Mouse (Mus musculus) thymus, postnatal 36 days (tissue): ENCODE results near the gene 4922502D21Rik.
"Not testable (repeated sequence)": the region's sequence is repeated elsewhere in the genome, so short reads cannot be mapped to it uniquely, and the experiment has no call there.

Source experiments
- DNase-seq, 2 experiments: peaks; one replicate each; pipeline ENCODE4 v3.0.0; 2022; ENCODE audit warnings: mixed read lengths in 2 of 2

Gene 4922502D21Rik

DNA sequence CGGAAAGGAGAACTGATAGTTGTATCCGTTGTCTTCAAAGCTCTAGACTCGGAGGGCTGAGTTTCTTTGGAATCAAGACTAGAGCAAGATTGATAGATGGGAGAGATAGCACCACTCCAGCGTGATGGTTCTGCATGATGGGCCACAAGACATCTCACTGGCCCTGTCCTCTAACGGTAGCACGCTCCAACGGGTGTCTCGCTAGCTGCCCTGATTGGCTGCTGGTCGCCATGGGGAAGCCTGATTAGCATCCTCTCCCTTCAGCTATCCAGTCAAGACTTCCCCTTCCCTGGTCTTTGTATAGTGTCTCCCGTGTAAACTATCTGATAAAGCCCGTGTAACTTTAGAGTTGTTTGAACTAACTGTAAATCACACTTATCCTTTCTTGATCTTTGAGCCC lies at the start of gene 4922502D21Rik:
TSS of gene 4922502D21Rik (minus strand) at position 187 of the 400 bp plus-strand sequence.
- DNase-seq: no peak

DNA sequence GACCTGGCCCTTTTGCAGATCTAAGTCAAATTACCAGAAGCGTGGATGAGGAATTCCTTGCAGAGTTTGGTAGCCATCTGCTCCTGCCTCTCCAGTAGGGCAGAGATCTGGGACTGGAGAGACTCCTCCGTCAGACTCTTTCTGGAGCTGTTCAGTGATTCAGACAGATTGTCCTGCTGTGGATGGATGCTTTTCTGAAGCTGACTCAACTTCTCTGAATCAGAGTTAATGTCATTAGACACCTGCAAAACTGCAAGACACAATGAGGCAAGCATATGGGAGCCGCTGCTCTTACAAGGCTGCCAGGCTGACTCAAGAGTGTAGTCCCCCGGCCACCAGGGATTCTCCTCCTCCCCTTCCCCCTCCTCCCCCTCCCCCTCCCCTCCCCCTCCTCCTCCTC lies 48.9 kb upstream of the 4922502D21Rik start:
- DNase-seq: no peak

DNA sequence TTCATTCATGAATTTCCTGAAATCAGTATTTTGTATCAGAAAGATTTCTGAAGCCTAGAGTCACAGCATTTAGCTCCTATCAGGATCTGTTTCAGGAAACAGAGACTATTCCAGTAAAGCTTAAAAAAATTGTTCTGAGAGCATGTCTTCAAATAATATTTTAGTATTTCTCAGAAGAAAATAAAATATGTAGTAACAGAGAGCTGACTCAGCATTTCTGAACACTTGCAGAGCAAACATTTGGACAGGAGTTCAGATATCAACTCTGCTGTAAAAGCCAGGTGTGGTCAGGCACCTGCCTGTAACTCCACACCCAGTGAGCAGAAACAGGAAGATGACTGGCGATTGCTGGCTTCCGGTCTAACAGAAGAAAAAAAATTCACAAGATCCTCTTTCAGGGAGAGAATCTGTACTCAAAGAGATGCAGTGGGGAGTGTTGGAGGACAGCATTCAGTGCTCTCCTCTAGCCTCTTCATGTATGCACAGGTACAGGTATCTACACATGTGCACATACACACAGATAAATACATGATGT lies 43.4 kb upstream of the 4922502D21Rik start:
- no peak for DNase-seq

DNA sequence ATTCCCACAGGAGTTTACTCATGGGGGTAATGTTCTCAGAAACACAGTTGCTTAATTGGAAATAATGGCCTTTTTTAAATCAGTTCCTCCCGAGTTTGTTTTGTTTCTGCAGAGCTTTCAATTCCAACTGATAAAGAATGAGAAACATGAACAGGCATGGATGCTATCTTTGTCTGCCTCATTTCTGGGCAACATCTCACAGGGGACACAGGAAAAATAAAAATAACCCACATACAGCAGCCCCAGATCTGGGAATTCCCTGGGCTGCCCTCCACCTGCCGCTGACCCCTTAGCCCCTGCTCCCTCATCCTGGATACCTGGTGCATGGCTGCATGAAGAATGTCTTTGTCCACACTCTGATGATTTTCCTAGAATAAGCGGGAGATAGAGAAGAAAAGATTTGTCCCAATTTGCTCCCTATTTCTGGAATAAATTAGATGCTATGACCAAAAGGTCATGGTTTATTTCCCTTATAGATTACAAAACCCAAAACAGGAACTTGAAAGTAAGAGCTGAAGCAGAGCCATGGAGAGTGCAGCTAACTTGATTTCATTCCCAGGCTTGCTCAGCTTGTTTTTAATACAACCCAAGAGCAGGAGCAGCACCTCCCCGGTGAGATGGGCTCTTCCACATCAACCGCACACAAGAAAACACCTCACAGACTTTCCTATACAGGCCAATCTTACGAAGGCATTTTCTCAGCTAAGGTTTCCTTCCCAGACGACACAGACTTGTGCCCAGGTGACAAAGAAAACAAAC lies 38.0 kb upstream of the 4922502D21Rik start:
- DNase-seq: no peak

DNA sequence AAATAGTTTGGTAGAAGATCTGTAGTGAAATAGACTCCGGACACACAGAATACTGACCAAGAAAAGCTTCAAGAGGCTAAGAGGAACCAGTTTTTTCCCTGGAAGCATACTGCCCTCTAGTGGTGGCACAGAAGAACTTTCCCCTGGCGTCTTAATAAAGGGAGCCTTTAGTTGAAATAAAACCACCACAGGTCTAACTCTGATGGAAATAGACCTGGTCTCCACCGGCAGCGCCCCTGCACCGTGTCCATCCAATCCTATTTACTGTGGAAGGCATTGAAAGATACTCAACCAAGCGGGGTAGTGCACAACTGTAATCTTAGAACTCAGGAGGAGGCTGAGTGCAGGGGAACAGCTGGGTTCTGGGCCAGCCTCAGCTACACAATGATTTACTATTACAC lies 34.4 kb upstream of the 4922502D21Rik start:
- DNase-seq: peak; percentile 4 to 7

DNA sequence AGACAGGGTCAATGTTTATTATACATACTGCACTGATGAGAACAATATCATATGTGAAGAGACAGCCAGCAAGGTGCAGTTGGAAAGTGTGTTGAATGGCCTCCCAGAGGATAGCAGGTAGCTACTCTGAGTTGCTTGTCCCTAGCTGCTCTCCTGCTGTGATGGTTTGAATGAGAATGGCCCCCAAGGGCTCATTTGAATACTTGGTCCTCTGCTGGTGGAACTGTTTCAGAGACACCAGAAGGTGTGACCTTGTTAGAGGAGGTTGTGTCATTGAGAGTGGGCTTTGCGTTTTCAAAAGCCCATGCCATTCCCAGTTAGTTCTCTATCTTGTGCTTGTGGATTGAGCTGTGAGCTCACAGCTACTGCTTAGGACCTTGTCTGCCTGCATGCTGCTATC lies 32.3 kb upstream of the 4922502D21Rik start:
- DNase-seq: no peak

DNA sequence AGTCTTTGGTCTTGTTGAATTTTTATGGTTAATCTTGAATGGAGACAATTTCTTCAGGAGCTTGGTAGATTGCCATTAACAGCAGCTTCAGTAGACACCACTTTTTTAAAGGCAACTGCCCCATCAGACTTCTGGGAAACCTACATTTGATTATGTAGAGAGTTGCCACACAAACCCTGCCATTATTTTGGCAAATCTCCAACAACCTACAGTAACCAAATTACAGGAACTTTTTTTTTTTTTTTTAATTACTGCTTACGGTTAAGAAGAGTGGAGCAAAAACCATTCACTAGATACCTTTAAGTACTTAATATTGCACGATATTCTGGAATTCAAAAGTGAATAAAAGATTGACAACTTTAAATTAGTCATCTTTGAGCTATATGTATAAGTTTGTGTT lies 27.9 kb upstream of the 4922502D21Rik start:
- no peak for DNase-seq

GRCm38 (mm10) chr6:129356430-129356829 lies 24.8 kb upstream of the 4922502D21Rik start:
- DNase-seq: no peak

- DNase-seq: no peak
These were observed 24.2 kb upstream of the 4922502D21Rik start for GRCm38 (mm10) chr6:129355774-129356173.

DNA sequence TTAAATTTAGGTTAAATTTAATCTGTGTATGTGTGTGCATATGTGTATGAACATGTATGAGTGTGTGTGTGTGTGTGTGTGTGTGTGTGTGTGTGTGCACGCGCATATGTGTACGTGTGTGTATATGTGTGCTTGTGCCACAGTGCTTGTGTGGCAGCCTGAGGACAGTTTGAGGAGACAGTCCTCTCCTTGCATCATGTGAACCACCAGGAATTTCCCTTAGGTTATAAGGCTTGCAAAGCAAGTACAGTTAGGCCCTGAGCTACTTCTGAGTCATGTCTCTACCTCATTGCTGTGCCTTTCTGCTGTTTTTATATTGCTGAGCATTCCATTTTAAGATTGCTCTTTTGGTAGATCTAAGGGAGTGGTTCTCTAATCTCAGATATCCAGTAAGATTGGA lies 19.5 kb upstream of the 4922502D21Rik start:
- no peak for DNase-seq

DNA sequence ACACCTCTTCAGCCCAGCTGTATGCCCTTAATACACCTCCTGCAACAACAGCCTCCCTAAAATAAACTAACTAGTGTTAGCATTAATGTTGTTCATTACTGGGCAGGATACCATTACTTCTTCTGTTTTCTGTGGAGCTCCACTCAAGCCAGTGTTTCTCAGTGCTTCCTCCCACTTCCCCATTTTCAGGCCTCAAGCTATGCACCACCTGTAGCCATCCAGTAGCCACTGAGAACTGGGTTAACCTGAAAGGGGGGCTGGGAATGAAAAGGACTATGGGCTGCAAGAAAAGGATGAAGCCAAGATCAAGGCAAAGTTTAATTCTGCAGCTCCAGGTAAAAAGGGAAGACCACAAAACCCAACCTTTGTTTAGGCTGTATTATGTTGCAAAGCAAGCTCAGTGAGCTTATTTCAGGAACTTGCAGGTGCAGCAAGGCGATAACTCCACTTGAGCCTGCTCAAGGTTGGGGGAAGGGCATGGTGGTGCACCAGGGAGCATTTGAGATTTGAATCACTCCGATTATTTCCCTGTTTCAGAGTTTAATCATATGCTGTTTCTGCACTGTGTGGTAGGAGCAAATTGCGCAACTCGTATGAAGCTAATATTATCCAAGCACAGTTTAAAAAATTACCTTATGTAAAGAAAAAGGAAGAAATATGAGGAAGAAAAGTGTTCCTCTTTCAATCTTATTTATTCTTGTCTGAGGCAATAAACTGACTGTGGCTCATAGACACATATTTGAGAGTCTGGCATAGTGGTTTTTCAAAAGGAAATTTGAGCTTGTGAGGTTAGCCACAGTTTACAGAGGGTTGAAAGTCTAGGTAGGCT lies 18.1 kb upstream of the 4922502D21Rik start:
- peak in 1 of 2 experiments; percentile 30 for DNase-seq

- DNase-seq: no peak
These were observed 12.8 kb upstream of the 4922502D21Rik start for GRCm38 (mm10) chr6:129344408-129344807.

DNA sequence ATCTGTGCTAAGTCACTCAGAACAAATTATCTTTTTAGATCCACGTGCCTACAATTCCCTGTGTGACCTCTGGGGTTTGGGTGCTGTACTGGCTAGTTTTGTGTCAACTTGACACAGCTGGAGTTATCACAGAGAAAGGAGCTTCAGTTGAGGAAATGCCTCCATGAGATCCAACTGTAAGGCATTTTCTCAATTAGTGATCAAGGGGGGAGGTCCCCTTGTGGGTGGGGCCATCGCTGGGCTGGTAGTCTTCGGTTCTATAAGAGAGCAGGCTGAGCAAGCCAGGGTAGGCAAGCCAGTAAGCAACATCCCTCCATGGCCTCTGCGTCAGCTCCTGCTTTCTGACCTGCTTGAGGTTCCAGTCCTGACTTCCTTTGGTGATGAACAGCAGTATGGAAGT lies 10.8 kb upstream of the 4922502D21Rik start, which contains the start of gene Clec12a:
TSS of gene Clec12a (plus strand) at position 301 of the 400 bp plus-strand sequence.
- not testable (repeated sequence) for DNase-seq

DNA sequence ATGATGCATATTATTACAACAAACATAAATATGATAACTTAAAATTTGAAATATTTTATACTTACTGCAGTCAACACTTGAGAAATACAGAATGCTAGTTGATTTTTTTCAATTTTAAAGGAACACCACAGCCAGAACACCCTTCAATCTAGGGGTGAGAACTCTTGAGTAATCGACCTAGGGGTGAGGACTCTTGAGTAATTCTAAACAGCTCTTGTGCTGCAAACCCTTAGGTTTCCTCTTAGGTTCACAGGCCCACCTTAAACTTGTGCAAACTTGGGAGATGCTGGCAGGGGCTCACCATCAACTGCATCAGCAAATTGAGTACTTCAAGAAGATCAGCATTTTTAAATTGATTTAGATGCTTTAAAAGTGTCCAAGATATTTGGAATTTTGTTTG lies 6.2 kb upstream of the 4922502D21Rik start:
- no peak for DNase-seq

DNA sequence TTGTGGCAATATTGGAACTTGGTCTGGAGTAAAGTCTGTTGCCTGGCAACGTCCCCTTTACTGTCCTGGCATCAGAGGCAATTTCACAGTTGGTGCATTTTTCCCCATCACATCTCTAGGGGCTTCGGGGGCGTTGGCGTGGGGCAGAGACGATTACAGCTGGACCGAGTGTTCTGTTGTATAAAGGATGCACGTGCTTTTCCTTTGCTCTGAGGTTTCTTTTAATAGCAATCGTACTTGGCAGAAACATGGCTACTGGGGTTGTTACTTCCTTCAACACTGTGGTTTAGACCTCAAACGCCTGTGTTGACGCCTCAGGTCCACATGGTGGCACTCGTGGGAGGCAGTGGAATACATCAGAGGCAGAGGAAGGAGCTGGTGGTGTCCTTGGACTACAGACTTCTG lies 2.1 kb upstream of the 4922502D21Rik start:
- DNase-seq: peak; percentile 69 to 75

DNA sequence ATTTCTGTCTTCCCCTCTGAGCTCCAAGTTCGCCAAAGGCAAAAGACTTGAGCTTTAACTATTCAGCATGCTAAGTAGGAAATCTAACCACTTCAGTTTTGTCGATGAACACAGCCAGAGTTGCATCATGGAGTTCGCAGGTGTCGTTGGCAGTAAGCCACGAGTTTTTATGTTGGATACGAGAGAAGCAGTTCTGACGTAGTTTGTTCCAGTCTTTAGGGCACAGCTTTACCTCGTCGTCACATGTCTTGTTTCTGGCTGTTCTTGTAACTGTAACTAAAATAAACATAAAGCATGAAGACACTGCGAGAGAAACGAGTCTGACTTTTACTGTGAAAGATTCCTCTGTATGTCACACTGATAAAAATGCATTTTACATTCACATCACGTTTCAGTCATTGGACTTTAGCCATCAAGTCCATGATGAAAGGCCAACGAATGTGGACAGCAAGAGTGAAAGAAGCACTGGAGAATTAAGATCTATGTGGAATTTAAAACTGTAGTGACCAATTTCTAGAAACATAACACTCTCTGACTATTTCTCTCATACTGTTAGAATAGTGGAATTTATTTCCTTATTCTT lies 4.9 kb downstream of the 4922502D21Rik start:
- DNase-seq: no peak

- DNase-seq: no peak
These were observed 5.6 kb downstream of the 4922502D21Rik start for GRCm38 (mm10) chr6:129326016-129326415.

GRCm38 (mm10) chr6:129319331-129319730 lies 12.3 kb downstream of the 4922502D21Rik start:
- no peak for DNase-seq

GRCm38 (mm10) chr6:129318395-129318794 lies 13.2 kb downstream of the 4922502D21Rik start:
- peak; percentile 60 to 64 for DNase-seq

- no peak for DNase-seq
These were observed 15.1 kb downstream of the 4922502D21Rik start for GRCm38 (mm10) chr6:129316463-129316862.

GRCm38 (mm10) chr6:129315698-129316097 lies 15.9 kb downstream of the 4922502D21Rik start:
- no peak for DNase-seq

GRCm38 (mm10) chr6:129314655-129315168 lies 16.9 kb downstream of the 4922502D21Rik start:
- DNase-seq: no peak

DNA sequence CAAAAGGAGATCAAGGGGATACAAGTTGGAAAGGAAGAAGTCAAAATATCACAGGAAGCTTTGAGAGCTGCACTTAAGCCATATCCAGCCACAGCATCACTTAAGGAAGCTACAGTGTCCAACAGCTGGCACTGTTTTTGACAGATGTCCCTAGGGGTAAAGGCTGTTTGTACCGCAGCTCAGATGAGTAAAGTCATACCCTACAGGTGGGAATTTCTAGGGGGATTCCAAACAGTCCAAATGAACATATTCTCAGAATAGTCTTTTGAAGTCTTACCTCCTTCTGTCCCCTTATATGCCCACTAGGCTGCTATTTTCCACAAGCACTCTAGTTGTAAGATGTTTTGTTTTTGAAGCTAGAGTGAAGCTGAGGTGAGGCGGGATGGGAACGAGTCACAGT lies 19.1 kb downstream of the 4922502D21Rik start:
- DNase-seq: no peak
